Mouse (Mus musculus) bone marrow, adult 2 months (tissue): ENCODE data around the gene Lnx1.

Source experiments
- CTCF ChIP-seq: fragments of 200-500 bp; IDR thresholded peaks from 2 replicates; pipeline ENCODE4 v1.5.1; 2011; ENCODE audit warnings: low read length, control low read depth; ENCODE audit not compliant: control insufficient read depth, insufficient read depth
- POLR2A ChIP-seq: fragments of 200-500 bp; IDR thresholded peaks from 2 replicates; pipeline ENCODE4 v1.6.1; 2011; ENCODE audit warnings: low read depth, mild to moderate bottlenecking, control low read depth, low read length, borderline replicate concordance; ENCODE audit not compliant: control insufficient read depth

DNA sequence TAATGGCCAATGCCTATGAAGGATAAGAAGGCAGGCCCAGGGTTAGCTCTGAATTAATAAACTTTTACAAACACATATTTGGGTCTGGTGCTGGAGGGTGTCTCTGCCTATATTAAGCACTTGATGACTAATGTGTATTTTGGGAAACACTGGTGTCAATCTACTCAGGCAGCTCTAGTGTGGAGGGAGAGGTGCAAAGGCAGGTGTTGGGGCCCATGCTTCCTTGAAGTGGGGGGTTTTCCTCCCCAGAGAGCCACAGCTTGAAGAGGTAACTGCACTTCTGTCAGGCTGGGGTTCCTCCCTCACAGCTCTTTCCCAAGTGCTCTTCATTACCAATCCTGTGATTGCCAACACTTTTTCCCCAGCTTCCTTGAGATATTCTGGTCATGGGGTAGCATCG lies 20.0 kb downstream of the Lnx1 start:
- TF ChIP-seq POLR2A (no peak), CTCF (no peak)
